Mouse (Mus musculus) neural tube, embryonic 15.5 days (tissue): ENCODE results near the gene Ppfibp2. TPM values are rescaled to one million over a fixed set of nuclear protein-coding genes. Genes with fewer than 3 reads are reported as not detected.

Source experiments
- ATAC-seq: fragments of 200-750 bp; cut with Nextera tagmentation; 2 replicates; pipeline ENCODE4 v1.8.0; 2017; ENCODE audit warnings: mild to moderate bottlenecking, moderate TSS enrichment, moderate library complexity; ENCODE audit not compliant: low FRiP score
- H3K27ac ChIP-seq: fragments of 300-500 bp; sonication (generic); replicated peaks from 2 replicates; pipeline ENCODE4 v1.5.1; 2015; ENCODE audit warnings: mild to moderate bottlenecking, inconsistent platforms
- H3K27me3 ChIP-seq: fragments of 300-500 bp; sonication (generic); replicated peaks from 2 replicates; pipeline ENCODE4 v1.6.1; 2015; ENCODE audit warnings: inconsistent platforms
- H3K36me3 ChIP-seq: fragments of 300-500 bp; sonication (generic); 2 replicates; pipeline ENCODE4 v1.6.1; 2015; ENCODE audit warnings: inconsistent platforms
- H3K4me1 ChIP-seq: fragments of 300-500 bp; sonication (generic); 2 replicates; pipeline ENCODE4 v1.6.1; 2015; ENCODE audit warnings: inconsistent platforms
- H3K4me2 ChIP-seq: fragments of 300-500 bp; sonication (generic); 2 replicates; pipeline ENCODE4 v1.6.1; 2015; ENCODE audit warnings: inconsistent platforms, mild to moderate bottlenecking, moderate library complexity
- H3K4me3 ChIP-seq: fragments of 300-500 bp; sonication (generic); replicated peaks from 2 replicates; pipeline ENCODE4 v1.5.1; 2015; ENCODE audit warnings: mild to moderate bottlenecking, inconsistent platforms
- H3K9ac ChIP-seq: fragments of 300-500 bp; sonication (generic); replicated peaks from 2 replicates; pipeline ENCODE4 v1.6.1; 2015; ENCODE audit warnings: mild to moderate bottlenecking, inconsistent platforms
- H3K9me3 ChIP-seq: fragments of 300-500 bp; sonication (generic); replicated peaks from 2 replicates; pipeline ENCODE4 v1.6.1; 2016; ENCODE audit warnings: inconsistent platforms
- WGBS: fragments of 180-500 bp; shearing (Covaris S2); methylation state at CpG from one replicate; pipeline ENCODE4 v1.1.7; 2015; ENCODE audit warnings: mixed read lengths; 5-methylcytosine and 5-hydroxymethylcytosine counted together
- polyA plus RNA-seq: library from polyadenylated mRNA; unstranded; fragments of >200 nt; fragmentation: Nextera tagmentation; extraction: Ambion mirVana; gene quantifications from 2 replicates; pipeline ENCODE4 v1.2.1, GENCODE M21; 2015

The Ppfibp2 gene
- polyA plus RNA-seq, 1 experiment from 2014 or later, result 2.5 TPM

DNA sequence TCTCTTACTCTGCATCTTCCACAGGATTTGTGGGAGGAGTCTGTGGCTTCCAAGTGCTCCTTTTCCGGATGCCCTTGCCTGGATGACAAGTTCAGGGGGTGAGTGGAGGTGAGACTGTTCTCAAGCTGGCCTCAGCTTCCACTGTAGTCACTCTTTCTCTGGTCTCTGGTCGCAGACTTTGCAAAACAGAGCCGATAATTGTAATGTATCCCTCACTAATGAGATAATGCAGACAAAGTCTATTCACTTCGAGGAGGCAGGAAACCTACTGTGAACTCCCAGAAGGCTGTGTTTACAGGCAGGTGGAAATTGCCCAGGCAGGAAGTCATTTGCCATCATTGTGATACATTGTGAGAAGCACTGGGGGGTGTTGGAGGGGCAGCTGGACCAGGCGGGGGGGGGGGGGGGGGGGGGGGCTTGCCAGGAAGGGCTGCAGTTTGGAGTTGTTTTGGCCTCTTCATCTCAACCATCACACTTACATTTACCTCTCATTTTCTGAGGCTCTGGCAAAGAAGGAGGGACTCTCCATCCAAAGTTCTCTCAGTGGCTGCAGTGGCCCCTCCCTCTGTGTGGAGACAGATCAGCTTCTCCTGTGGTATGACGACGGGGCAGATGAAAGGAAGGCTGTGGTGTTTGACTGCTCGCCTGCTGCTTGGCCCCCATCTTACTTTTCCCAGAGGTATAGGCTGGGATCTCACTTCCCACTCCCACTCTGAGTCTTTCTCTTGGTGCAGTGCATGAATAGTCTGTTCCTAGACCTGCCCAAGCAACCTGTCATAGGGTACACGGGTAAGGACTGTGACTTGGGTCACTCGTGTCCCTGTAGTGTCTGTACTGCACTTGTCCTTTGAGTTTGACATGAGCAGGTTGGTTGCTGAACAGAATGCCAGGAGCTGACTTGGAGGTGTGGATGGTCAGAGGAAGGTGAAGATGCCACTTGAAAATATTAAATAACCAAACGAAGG, 23.3 kb downstream of the Ppfibp2 start:
- Histone ChIP-seq H3K9ac (no peak overlapping the region), H3K27ac (no peak overlapping the region), H3K9me3 (no peaks in the 10 kb centered on the region), H3K27me3 (no peaks in the 10 kb centered on the region), H3K4me2 (no peak overlapping the region), H3K36me3 (no peaks in the 10 kb centered on the region), H3K4me1 (no peaks in the 10 kb centered on the region), H3K4me3 (no peak overlapping the region)
- ATAC-seq, result no peak
- 32% methylated on average over 10 of the region's 11 CpGs for WGBS

DNA sequence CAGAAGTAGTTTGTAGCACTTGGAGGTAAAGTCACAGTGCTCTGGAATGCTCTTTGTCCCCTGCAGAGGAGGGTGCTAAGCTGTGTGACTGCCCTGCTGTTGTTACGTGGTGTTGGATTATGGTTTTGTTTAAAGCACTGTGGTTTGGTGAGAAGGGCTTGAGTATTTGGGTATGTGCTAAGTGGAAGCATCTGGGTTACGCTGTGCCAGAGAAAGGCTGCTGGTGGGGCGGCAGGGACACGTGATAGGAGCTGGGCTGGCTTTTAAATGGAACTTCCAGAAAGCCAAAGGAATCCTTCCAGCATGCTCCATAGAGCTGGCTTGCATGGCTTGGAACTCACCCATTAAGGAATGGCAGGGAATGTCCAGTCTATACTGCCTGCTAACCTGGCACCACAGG, 24.2 kb downstream of the Ppfibp2 start:
- no peak overlapping the region for H3K9ac ChIP-seq
- 76% methylated on average over 4 of the region's 4 CpGs for WGBS
- ATAC-seq, result no peak

DNA sequence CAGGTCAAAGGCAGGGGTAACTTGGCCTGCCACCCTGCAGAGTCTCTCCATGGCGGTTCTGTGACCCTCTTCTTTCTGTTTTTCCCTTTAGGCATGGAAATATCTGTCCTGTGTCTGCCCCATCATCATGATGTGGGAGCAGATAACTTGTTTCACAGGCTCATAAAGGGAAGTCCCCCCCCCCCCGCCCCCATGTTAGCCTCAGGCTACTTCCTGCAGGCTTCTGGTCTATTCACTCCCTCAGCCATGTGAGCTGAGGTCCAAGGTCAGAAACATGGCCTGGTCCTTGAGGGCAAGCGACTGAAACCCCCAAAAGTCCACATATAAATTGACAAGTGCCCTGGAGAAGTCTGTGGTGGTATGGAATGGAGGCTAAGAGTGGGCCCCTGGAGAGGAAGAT, 25.1 kb downstream of the Ppfibp2 start:
- H3K27me3 ChIP-seq, result no peaks in the 10 kb centered on the region
- ATAC-seq, result no peak
- WGBS, result 83% methylated on average over 3 of the region's 3 CpGs
- no peaks in the 10 kb centered on the region for H3K4me1 ChIP-seq
- H3K4me3 ChIP-seq, result no peak overlapping the region
- no peak overlapping the region for H3K27ac ChIP-seq
- H3K9ac ChIP-seq, result no peak overlapping the region
- H3K4me2 ChIP-seq, result no peak overlapping the region
- no peaks in the 10 kb centered on the region for H3K36me3 ChIP-seq
- H3K9me3 ChIP-seq, result no peaks in the 10 kb centered on the region

More for the DNA sequence above, 24.2 kb downstream of the Ppfibp2 start:
- Histone ChIP-seq H3K9me3 (no peaks in the 10 kb centered on the region), H3K4me3 (no peak overlapping the region), H3K27ac (no peak overlapping the region), H3K27me3 (no peaks in the 10 kb centered on the region), H3K4me1 (no peaks in the 10 kb centered on the region), H3K36me3 (no peaks in the 10 kb centered on the region), H3K4me2 (no peak overlapping the region)

DNA sequence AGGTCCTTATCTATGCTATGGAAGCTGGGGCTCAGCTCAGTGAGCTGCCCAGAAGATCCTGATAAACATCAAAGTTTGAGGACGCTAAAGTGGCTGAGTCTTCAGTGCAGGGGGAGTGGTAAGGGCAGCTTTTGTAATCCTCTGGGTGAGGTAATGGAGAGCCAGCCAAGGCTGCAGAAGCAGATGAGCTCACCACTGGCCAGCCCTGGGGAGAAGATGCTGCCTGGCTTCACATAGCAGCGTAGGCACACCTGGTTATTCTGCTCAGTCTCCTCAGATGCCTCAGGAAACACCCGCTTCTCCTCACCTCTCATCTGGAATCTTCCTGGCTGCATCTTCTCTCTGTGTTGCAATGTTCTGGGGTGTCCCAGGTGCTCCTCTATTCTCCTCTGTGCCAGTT, 29.4 kb downstream of the Ppfibp2 start:
- WGBS, result 70% methylated on average over 3 of the region's 3 CpGs
- ATAC-seq, result no peak

DNA sequence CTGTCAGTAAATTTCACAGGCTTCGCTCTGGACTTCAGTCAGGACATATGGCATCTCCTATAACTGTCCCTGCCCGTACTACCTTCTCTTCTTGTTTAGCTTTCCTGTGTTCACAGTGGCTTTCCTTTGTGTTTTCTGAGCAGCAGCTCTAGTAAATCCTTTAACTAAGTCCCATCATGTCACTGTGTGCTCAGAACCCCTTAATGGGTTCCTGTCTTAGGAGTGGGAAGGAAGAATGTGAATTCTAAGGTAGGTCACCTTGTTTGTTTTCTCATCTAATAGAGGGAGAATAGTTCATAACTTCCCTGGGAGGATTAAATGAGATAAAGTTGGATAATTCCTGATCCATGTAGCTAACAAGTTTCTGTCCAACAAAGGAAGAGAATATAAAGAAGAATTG, 30.1 kb downstream of the Ppfibp2 start, which contains the start of gene 5330417H12Rik:
Gene 5330417H12Rik (minus strand): TSS at position 101 of the 400 bp plus-strand sequence.
- Histone ChIP-seq H3K4me1 (no peaks in the 10 kb centered on the region), H3K4me3 (no peak within 1 kb of the TSS), H3K27me3 (no peaks in the 10 kb centered on the region), H3K36me3 (no peaks in the 10 kb centered on the region), H3K9ac (no peak within 1 kb of the TSS), H3K9me3 (no peaks in the 10 kb centered on the region), H3K4me2 (no peak within 1 kb of the TSS), H3K27ac (no peak within 1 kb of the TSS)
- no peak for ATAC-seq
- WGBS, result 81% methylated on average over 2 of the region's 2 CpGs

More for the DNA sequence above, 29.4 kb downstream of the Ppfibp2 start:
- no peaks in the 10 kb centered on the region for H3K9me3 ChIP-seq
- H3K27ac ChIP-seq, result no peak overlapping the region
- H3K36me3 ChIP-seq, result no peaks in the 10 kb centered on the region
- H3K4me3 ChIP-seq, result no peak overlapping the region
- H3K4me2 ChIP-seq, result no peak overlapping the region
- H3K4me1 ChIP-seq, result no peaks in the 10 kb centered on the region
- H3K9ac ChIP-seq, result no peak overlapping the region
- no peaks in the 10 kb centered on the region for H3K27me3 ChIP-seq

DNA sequence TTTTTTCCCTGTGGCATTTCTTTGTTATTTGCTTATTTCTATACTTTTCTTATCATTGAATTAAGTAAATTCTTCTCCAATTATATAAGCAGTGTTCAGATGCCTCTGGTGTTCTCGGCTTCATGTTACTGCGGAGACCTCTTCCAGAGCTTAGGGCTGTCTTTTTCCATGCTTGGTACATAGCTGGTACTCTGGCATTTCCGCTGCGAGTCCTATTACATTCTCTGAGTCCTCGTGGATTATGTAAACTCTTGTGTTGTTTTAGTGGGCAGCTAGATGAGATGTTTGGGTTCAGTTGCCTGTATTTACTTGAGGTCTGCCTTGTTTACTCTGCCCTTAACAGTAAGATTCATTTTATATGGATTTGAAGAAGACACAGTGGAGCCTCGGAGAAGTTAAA, 30.8 kb downstream of the Ppfibp2 start:
- Histone ChIP-seq H3K27ac (no peak overlapping the region), H3K4me3 (no peak overlapping the region), H3K9me3 (no peaks in the 10 kb centered on the region), H3K4me1 (no peaks in the 10 kb centered on the region), H3K36me3 (no peaks in the 10 kb centered on the region), H3K27me3 (no peaks in the 10 kb centered on the region), H3K4me2 (no peak overlapping the region), H3K9ac (no peak overlapping the region)
- ATAC-seq, result no peak
- WGBS, result 88% methylated on average over 6 of the region's 6 CpGs

DNA sequence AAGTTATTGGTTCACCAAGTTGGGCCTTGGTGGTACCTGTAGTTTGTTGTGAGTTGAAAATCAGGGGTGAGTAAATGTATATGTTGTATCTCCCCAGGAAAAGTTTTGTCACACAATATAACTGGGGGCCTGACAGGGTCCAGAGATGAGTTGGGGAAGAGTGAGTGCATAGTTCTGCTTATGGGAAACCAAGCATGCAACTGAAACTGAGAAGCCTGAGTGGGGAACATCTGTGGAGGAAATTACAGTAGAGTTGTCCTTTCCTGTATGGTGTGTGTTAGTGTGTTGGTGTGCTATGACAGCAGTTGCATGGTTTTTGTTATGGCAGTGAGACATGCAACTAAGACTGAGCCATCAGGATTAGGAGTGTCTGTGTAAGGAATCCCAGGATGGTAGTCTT, 33.4 kb downstream of the Ppfibp2 start:
- Histone ChIP-seq H3K27ac (no peak overlapping the region), H3K9me3 (no peaks in the 10 kb centered on the region), H3K4me1 (no peaks in the 10 kb centered on the region), H3K4me3 (no peak overlapping the region), H3K4me2 (no peak overlapping the region), H3K36me3 (no peaks in the 10 kb centered on the region), H3K27me3 (no peaks in the 10 kb centered on the region), H3K9ac (no peak overlapping the region)
- ATAC-seq, result no peak

DNA sequence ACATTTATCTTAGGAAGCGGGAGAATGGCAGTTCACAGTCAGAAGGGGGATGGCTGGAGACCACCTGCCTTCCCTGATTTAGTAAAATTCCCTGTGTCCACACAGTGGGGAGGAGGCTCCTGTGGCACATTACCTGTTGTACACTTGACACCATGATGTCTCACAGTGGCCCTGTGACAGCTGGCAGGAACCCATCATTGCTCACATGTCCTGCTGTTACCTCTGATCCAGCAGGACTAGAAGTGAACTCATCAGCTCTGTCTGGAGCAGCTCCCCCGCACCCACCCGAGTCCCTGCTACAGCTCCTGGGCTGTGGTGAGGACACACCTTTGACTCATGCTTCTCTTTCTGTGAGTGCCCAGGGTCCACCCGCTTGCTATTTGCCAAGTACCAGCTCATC, 38.2 kb downstream of the Ppfibp2 start:
- ATAC-seq, result no peak
- 97% methylated on average over 4 of the region's 4 CpGs for WGBS

DNA sequence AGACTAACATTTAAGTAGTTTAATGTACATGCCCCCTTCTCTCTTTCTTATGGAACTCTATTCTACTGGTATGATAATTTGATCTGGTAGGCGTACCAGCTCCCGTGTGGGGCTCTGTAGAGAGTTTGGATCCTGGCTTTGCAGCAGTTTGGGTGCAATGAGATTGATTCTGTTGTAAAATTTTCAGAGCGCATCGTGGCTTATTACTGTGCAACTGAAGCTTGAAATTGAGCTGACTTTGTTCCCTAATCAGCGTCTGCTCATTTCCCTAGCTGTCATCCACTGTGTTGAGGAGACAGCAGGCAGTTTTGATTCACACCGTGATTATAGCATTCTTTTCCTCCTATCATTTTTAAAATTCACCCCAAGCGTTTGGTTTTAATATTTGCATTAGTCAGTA, 42.4 kb downstream of the Ppfibp2 start:
- peak overlapping the region; percentile 69 for H3K27ac ChIP-seq
- H3K4me3 ChIP-seq, result no peak overlapping the region
- H3K9ac ChIP-seq, result no peak overlapping the region
- no peak overlapping the region for H3K4me2 ChIP-seq
- H3K9me3 ChIP-seq, result no peaks in the 10 kb centered on the region
- no peaks in the 10 kb centered on the region for H3K4me1 ChIP-seq
- H3K27me3 ChIP-seq, result no peaks in the 10 kb centered on the region
- no peaks in the 10 kb centered on the region for H3K36me3 ChIP-seq
- ATAC-seq, result peak; percentile 67; the same call in 1 of the 2 replicates
- 68% methylated on average over 7 of the region's 7 CpGs for WGBS

More for the DNA sequence above, 38.2 kb downstream of the Ppfibp2 start:
- Histone ChIP-seq H3K27me3 (no peaks in the 10 kb centered on the region), H3K9ac (no peak overlapping the region), H3K4me3 (no peak overlapping the region), H3K4me1 (no peaks in the 10 kb centered on the region), H3K9me3 (no peaks in the 10 kb centered on the region), H3K27ac (no peak overlapping the region), H3K36me3 (no peaks in the 10 kb centered on the region), H3K4me2 (no peak overlapping the region)

DNA sequence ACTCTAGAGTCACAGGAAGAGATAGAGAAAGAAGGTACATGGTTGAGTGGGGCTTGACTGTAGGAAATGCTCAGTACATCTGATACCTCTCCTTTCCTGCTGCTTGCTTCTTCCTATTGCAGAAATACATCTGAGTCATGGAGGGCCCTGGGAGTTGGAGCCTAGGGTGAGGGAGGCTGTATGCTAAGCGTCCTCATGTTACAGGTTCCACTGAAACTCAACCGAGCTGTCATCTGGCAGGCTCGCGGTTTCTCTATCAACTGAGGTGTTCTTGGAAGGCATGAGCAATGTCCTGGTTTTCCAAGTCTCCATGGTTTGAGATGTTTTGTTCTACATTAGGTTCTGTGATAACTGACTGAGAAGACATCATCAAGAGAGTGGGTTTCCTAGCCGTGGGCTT, 43.0 kb downstream of the Ppfibp2 start:
- Histone ChIP-seq H3K27ac (peak overlapping the region; percentile 69), H3K4me3 (no peak overlapping the region), H3K9ac (no peak overlapping the region), H3K27me3 (no peaks in the 10 kb centered on the region), H3K4me1 (no peaks in the 10 kb centered on the region), H3K9me3 (no peaks in the 10 kb centered on the region), H3K36me3 (no peaks in the 10 kb centered on the region), H3K4me2 (no peak overlapping the region)
- 83% methylated on average over 5 of the region's 5 CpGs for WGBS
- no peak for ATAC-seq

DNA sequence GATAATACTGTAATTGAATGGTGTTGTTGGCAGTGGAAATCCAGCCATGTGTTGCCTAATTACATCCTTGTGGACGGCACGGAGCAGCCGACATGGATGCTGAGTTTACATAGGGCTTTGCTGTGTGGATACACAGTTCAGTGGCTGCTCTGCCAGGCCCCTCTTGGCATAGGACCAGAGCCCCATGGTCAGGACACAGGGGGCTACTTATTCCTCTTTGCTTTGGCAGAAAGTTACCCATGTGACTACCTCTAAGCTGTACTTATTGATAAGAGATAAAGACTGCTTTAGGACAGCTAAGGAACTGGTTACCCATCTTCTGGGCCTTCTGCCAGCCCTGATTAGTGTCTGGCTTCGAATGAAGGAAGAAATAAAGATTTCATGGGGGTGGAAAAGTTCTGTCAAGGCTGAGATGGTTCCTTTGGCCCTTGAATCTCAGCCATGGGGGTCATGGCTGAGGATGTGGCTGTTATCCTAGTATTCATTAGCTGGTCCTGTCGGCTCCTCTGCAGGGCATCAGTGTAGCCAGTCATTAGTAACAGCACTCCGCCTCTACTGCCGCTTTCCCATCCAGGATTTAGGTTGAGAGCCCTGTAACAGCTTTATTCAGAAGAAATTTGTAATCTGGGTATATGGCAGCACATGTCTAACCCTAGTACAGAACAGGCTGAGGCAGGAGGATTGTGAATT, 47.7 kb downstream of the Ppfibp2 start:
- WGBS, result 61% methylated on average over 7 of the region's 7 CpGs
- H3K9me3 ChIP-seq, result no peaks in the 10 kb centered on the region
- no peaks in the 10 kb centered on the region for H3K4me1 ChIP-seq
- H3K27me3 ChIP-seq, result no peaks in the 10 kb centered on the region
- H3K9ac ChIP-seq, result no peak overlapping the region
- H3K4me3 ChIP-seq, result no peak overlapping the region
- ATAC-seq, result peak; percentile 62; the same call in 1 of the 2 replicates
- no peak overlapping the region for H3K27ac ChIP-seq
- no peaks in the 10 kb centered on the region for H3K36me3 ChIP-seq
- H3K4me2 ChIP-seq, result no peak overlapping the region

DNA sequence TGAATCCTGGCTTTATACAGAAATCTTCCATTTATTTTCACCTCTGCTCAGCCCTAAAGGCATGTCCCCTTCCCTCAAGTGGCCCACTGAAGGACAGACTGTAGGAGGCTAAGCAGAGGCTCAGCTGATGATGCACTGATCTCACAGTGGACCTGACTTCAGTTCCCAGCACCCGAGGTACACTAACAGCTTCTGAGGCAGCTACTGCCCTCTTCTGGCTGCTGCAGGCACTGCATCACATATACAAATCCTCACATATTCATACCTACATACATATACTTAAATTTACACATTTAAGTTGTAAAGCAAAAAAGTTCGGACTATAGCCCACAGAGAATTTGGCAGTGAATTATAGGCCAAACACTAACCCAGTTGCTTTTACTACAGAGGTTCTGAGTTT, 50.0 kb downstream of the Ppfibp2 start:
- no peak for ATAC-seq
- no peaks in the 10 kb centered on the region for H3K27me3 ChIP-seq
- WGBS, result 93% methylated on average over 2 of the region's 2 CpGs

More for the DNA sequence above, 50.0 kb downstream of the Ppfibp2 start:
- H3K27ac ChIP-seq, result no peak overlapping the region
- H3K36me3 ChIP-seq, result no peaks in the 10 kb centered on the region
- no peak overlapping the region for H3K4me2 ChIP-seq
- no peaks in the 10 kb centered on the region for H3K9me3 ChIP-seq
- H3K4me3 ChIP-seq, result no peak overlapping the region
- H3K4me1 ChIP-seq, result no peaks in the 10 kb centered on the region
- no peak overlapping the region for H3K9ac ChIP-seq
